Mouse (Mus musculus) hindbrain, embryonic 10.5 days (tissue): ENCODE data around the gene Zrsr2. TPM values are rescaled to one million over a fixed set of nuclear protein-coding genes. Genes with fewer than 3 reads are reported as not detected.

Experiments used
- DNase-seq: peaks from one replicate; pipeline ENCODE4 v3.0.0-alpha.2; 2017; ENCODE audit warnings: low spot score
- H3K27ac ChIP-seq: fragments of 300-500 bp; sonication (generic); 2 replicates; pipeline ENCODE4 v1.5.1; 2016; ENCODE audit warnings: mild to moderate bottlenecking, moderate library complexity
- H3K27me3 ChIP-seq: fragments of 300-500 bp; sonication (generic); 2 replicates; pipeline ENCODE4 v1.6.1; 2016; ENCODE audit warnings: mild to moderate bottlenecking; ENCODE audit not compliant: poor library complexity, insufficient read depth, severe bottlenecking
- H3K36me3 ChIP-seq: fragments of 300-500 bp; sonication (generic); 2 replicates; pipeline ENCODE4 v1.6.1; 2016; ENCODE audit warnings: mild to moderate bottlenecking, moderate library complexity
- H3K4me1 ChIP-seq: fragments of 300-500 bp; sonication (generic); replicated peaks from 2 replicates; pipeline ENCODE4 v1.6.1; 2016; ENCODE audit warnings: mild to moderate bottlenecking
- H3K4me3 ChIP-seq: fragments of 300-500 bp; sonication (generic); 2 replicates; pipeline ENCODE4 v1.5.1; 2016; ENCODE audit warnings: mild to moderate bottlenecking, moderate library complexity
- H3K9me3 ChIP-seq: fragments of 300-500 bp; sonication (generic); 2 replicates; pipeline ENCODE4 v1.6.1; 2016; ENCODE audit warnings: mild to moderate bottlenecking, moderate library complexity
- WGBS: fragments of 180-500 bp; shearing (Covaris S2); methylation state at CpG from one replicate; pipeline ENCODE4 v1.1.7; 2016; 5-methylcytosine and 5-hydroxymethylcytosine counted together
- polyA plus RNA-seq: library from polyadenylated mRNA; unstranded; fragments of >200 nt; fragmentation: Nextera tagmentation; extraction: Ambion mirVana; gene quantifications from 2 replicates; pipeline ENCODE4 v1.2.1, GENCODE M21; 2016

Zrsr2 gene
- polyA plus RNA-seq, result 53.7 and 61.9 TPM in 2 replicates

DNA sequence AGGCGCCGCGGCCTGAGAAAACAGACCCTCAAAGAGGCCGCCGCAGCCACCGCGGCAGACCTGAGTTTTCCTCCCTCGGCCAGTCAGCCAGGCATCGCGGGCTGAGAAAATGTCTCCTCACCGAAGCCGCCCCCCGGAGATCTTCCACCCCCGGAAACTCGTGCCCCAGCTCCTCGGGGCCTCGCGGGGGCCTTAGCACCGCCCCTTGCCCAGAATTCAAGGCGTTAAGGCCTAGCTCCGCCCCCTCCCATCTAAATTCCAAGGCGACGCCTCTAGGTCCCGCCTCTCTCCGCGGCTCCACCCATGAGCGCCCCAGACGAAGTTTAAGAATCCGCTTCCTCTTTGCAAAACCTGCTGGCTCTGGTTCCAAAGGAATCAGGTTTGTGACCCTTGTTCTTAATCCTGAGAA is at the start of gene Zrsr2:
Zrsr2 (minus strand) TSS at position 195 of the 409 bp plus-strand sequence.
- Histone ChIP-seq H3K9me3 (no peaks in the 10 kb centered on the region), H3K27me3 (peaks cover 35% of the 10 kb centered on the region), H3K4me1 (0 out of 2 replicates have a peak, but pooled peaks cover 9% of the 10 kb centered on the region), H3K27ac (peak within 1 kb of the TSS; percentile 94), H3K36me3 (peaks cover 33% of the 10 kb centered on the region), H3K4me3 (peak within 1 kb of the TSS; percentile 65)
- DNase-seq, result peak; percentile 85
- WGBS, result 18% methylated on average over 29 of the region's 29 CpGs

DNA sequence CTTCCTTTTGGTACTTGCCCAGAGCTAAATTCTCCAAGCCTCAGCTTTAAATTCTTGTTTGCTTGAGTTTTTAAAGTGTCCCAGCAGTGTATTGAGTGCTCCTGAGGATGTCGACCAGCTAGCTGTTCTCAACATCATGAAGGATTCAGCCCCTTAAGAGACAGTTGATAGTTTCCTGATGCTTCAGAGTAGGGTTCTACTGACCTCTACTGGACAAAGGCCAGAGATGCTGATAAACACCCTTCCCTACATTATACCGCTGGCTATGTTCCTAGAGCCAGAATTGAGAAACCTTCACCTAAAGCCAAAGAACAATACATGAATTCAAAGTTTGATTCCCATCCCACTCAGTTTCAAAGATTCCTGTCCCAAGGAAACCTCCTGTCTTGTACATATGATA is 46.3 kb upstream of the Zrsr2 start:
- H3K4me1 ChIP-seq, result no peaks in the 10 kb centered on the region
- no peak overlapping the region for H3K27ac ChIP-seq
- no peak for DNase-seq
- H3K9me3 ChIP-seq, result no peaks in the 10 kb centered on the region
- no peak overlapping the region for H3K4me3 ChIP-seq
- H3K36me3 ChIP-seq, result no peaks in the 10 kb centered on the region
- WGBS, result 31% methylated on average over 2 of the region's 2 CpGs
- H3K27me3 ChIP-seq, result peaks cover 26% of the 10 kb centered on the region

DNA sequence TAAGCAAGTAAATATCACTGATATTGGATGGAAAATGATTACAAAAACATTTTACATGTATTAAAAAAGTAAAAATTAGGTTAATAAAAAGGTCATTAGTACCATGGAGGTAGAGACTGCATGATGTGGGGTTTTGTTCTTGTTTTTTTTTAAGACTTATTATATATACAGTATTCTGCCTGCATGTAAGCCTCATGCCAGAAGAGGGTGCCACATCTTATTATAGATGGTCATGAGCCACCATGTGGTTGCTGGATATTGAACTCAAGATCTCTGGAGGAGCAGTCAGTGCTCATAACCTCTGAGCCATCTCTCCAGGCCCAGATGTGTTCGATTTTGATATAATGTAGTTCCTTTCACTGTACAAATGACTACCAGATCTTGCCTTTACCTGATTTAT is 41.4 kb upstream of the Zrsr2 start:
- H3K27me3 ChIP-seq, result peaks cover 31% of the 10 kb centered on the region
- H3K36me3 ChIP-seq, result no peaks in the 10 kb centered on the region
- H3K4me1 ChIP-seq, result no peaks in the 10 kb centered on the region
- H3K4me3 ChIP-seq, result no peak overlapping the region
- no peak overlapping the region for H3K27ac ChIP-seq
- 80% methylated on average over 1 of the region's 1 CpGs for WGBS
- H3K9me3 ChIP-seq, result no peaks in the 10 kb centered on the region
- DNase-seq, result no peak

DNA sequence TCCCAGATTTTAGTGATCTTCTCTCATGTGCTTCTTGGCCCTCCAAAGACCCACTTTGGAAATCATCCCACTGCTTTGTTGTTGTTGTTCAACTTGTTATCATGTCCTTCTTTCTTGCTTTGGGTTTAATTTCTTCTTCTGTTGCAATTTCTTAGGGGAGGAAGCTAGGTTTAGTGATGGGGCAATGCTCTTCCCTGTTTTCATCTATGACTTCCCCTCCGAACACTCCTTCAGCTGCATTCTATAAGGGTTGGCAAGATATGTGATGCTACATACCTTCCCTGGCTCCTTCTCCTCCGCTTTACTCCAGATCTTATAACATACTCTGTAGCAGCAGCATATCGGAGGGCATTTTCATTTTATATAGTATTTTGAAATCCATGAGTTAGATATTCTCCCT is 38.3 kb upstream of the Zrsr2 start:
- Histone ChIP-seq H3K27ac (no peak overlapping the region), H3K4me3 (no peak overlapping the region), H3K4me1 (no peaks in the 10 kb centered on the region), H3K36me3 (no peaks in the 10 kb centered on the region), H3K9me3 (no peaks in the 10 kb centered on the region), H3K27me3 (peaks cover 35% of the 10 kb centered on the region)
- WGBS, result 89% methylated on average over 3 of the region's 3 CpGs
- no peak for DNase-seq

DNA sequence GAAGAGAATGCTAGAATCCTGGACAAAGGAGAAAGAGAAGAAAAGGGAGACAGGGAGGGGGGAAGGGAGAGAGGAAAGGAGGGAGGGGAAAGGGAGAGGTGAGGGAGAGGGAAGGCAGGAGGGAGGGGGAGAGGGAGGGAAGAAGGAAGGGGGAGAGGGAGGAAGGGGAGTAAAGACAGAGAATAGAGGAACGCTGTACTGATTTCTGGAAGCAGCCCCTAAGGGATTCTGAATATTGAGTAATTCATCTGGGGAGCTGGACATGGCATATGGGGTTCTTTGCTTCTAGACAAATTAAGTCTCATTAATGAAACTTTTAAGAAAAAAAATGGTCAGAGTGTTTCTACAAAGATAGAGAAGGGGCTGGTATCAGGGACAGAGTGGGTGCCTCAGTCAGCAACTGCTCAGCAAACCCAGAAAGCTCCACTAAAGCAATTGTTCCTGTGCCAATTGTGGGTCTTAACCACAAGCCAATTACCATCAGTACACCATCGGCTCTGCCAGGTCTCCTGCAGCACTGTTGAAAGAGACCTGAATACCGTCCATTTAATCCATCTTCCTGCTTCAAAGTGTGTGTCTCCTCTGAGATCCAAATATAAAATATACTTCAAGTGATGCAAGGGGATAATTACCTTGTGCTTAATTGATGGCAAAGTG is 29.4 kb upstream of the Zrsr2 start:
- no peak for DNase-seq
- WGBS, result 72% methylated on average over 3 of the region's 3 CpGs

DNA sequence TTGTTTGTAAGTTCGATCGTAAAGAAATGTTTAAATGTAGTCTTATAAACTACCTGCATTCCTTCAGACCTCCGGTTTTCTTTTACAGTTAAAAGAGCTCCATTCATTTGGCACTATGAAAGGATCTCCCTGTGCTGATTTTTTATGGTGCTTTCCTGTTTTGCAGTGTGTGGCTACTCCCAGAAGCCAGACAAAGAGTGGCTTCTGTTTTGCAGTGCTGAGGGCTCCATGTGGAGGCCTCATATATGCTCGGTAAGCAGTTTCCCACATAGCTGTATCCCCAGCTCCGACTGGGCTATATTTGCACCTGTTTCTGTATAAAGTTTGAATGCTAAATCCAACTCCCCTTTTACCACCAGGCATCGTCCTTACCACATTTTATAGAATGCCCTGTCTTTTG is 23.7 kb upstream of the Zrsr2 start:
- peaks cover 24% of the 10 kb centered on the region for H3K27me3 ChIP-seq
- WGBS, result 88% methylated on average over 6 of the region's 6 CpGs
- no peak overlapping the region for H3K27ac ChIP-seq
- no peak overlapping the region for H3K4me3 ChIP-seq
- H3K4me1 ChIP-seq, result no peaks in the 10 kb centered on the region
- H3K36me3 ChIP-seq, result no peaks in the 10 kb centered on the region
- no peak for DNase-seq
- H3K9me3 ChIP-seq, result no peaks in the 10 kb centered on the region

More for the DNA sequence above, 29.4 kb upstream of the Zrsr2 start:
- no peak overlapping the region for H3K4me3 ChIP-seq
- peaks cover 25% of the 10 kb centered on the region for H3K27me3 ChIP-seq
- no peaks in the 10 kb centered on the region for H3K9me3 ChIP-seq
- H3K4me1 ChIP-seq, result no peaks in the 10 kb centered on the region
- no peak overlapping the region for H3K27ac ChIP-seq
- H3K36me3 ChIP-seq, result no peaks in the 10 kb centered on the region

DNA sequence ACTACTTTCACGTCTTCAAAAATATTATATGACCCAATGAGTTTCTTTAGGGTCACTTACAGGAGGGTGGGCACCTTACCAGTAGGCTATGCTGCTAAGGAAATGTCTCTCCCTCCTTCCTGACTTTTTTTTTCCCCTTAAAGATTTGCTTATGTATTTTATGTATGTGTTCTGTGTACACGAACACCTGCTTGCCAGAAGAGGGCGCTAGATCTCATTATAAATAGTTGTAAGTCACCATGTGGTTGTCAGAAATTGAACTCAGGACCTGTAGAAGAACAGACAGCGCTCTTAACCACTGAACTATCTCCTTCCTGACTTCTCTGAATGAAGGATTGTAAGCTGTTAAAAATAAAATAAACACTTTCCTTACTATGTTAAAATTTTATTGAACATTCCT is 23.0 kb upstream of the Zrsr2 start:
- peaks cover 18% of the 10 kb centered on the region for H3K27me3 ChIP-seq
- no peaks in the 10 kb centered on the region for H3K4me1 ChIP-seq
- 48% methylated on average over 4 of the region's 4 CpGs for WGBS
- no peak overlapping the region for H3K27ac ChIP-seq
- H3K36me3 ChIP-seq, result no peaks in the 10 kb centered on the region
- no peak overlapping the region for H3K4me3 ChIP-seq
- DNase-seq, result no peak
- no peaks in the 10 kb centered on the region for H3K9me3 ChIP-seq

DNA sequence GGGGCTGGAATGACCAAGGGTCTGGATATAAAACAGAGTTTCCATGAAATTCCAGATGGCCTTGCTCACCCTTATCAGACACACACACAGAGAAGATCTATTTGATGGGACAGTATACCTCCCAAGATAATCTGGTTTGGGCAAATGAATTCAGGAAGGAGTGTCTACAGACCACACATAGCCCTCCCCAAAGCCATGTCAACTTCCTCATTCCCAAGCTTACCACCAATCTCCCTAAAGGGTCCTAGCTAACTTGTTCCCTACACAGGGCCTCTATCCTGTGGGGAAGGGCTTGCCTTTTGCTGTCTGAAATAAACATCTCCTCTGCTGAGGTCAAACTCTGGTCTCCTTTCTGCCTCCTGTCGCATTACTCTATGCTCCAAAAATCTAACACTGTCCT is 22.6 kb upstream of the Zrsr2 start:
- Histone ChIP-seq H3K36me3 (no peaks in the 10 kb centered on the region), H3K27me3 (peaks cover 21% of the 10 kb centered on the region), H3K4me1 (no peaks in the 10 kb centered on the region), H3K4me3 (no peak overlapping the region), H3K27ac (no peak overlapping the region), H3K9me3 (no peaks in the 10 kb centered on the region)
- 100% methylated on average over 1 of the region's 1 CpGs for WGBS
- DNase-seq, result no peak

DNA sequence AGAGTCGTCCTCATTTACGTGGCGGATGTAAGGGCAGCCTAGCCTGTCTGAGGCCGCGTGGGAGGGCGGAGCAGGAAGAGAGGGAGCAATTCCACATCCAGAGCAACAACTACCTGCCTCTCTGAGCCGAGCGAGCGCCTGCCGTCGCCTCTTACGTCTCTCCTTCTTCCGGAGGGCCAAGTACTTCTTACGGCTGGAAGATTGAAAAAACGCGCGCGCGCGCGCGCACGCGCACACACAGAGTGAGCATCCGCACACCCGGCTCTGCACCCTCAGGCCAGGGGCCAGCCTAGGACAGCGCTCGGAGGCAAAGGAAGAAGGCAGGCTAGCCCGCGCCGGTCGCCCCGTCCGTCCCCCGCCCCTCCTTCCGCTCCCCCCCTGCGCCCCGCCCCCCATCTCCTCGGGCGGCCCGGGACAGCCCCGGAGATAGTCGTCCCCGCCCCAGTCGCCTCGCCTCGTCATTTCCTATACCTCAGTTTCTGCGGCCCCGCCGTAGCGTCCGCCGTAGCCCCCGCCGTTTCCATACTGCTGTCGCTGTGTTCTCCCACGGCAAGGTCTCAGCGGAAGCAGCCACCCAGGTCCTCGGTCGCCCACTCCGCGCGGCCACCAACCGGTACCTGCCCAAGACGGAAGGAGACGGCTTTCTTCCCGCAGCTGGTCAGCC is 526 bp downstream of the Zrsr2 start:
- DNase-seq, result peak; percentile 74
- 0 out of 2 replicates have a peak, but pooled peaks cover 9% of the 10 kb centered on the region for H3K4me1 ChIP-seq
- peaks cover 36% of the 10 kb centered on the region for H3K27me3 ChIP-seq
- WGBS, result 21% methylated on average over 64 of the region's 67 CpGs
- peak overlapping the region; percentile 94 for H3K27ac ChIP-seq
- peaks cover 39% of the 10 kb centered on the region for H3K36me3 ChIP-seq
- peak overlapping the region; percentile 65 for H3K4me3 ChIP-seq
- H3K9me3 ChIP-seq, result no peaks in the 10 kb centered on the region

DNA sequence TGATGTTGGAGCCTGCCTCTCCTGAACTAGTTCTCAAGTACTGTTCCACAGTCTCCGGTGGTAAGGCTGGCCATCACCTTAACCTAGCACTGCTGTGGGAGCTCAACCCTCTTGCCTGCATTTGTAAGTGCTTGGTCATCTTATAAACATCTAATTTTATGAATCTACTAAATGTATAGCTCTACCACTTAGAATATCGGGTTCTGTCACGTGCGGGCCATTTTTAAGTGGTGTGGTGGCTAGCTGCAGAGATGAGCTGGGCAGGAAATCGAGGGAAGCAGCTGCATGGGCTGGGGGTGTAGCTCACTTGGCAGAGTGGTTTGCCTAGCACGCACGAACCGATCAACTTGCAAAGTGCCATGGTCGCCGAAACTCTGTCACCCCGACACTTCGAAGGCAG is 1.1 kb downstream of the Zrsr2 start:
- 0 out of 2 replicates have a peak, but pooled peaks cover 9% of the 10 kb centered on the region for H3K4me1 ChIP-seq
- no peak for DNase-seq
- H3K27ac ChIP-seq, result peak overlapping the region; percentile 94
- WGBS, result 40% methylated on average over 12 of the region's 12 CpGs
- H3K9me3 ChIP-seq, result no peaks in the 10 kb centered on the region
- H3K4me3 ChIP-seq, result peak overlapping the region; percentile 65
- H3K27me3 ChIP-seq, result peaks cover 34% of the 10 kb centered on the region
- H3K36me3 ChIP-seq, result peaks cover 44% of the 10 kb centered on the region

DNA sequence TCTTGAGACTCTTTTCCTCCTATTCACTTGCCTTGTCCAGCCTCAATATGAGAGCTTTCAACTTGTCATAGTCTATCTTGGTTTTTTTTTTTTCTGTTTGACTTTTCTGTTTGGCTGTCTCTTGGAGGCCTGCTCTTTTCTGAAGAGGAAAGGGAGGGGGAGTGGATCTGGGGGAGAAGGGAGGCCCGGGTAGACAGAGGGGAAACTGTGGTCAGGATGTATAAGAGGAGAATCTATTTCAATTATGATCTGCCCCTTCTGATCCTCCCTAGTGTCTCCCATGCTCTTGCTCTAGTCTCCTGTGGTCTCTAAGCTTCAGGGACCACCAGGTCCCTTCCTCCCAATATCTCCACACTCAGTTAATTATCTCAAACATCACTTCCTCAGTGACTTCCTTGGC is 6.8 kb downstream of the Zrsr2 start:
- H3K9me3 ChIP-seq, result no peaks in the 10 kb centered on the region
- no peak overlapping the region for H3K27ac ChIP-seq
- no peaks in the 10 kb centered on the region for H3K4me1 ChIP-seq
- H3K36me3 ChIP-seq, result peaks cover 91% of the 10 kb centered on the region
- 83% methylated on average over 1 of the region's 1 CpGs for WGBS
- H3K4me3 ChIP-seq, result no peak overlapping the region
- no peak for DNase-seq
- H3K27me3 ChIP-seq, result peaks cover 8% of the 10 kb centered on the region; the same call in 1 of the 2 replicates

DNA sequence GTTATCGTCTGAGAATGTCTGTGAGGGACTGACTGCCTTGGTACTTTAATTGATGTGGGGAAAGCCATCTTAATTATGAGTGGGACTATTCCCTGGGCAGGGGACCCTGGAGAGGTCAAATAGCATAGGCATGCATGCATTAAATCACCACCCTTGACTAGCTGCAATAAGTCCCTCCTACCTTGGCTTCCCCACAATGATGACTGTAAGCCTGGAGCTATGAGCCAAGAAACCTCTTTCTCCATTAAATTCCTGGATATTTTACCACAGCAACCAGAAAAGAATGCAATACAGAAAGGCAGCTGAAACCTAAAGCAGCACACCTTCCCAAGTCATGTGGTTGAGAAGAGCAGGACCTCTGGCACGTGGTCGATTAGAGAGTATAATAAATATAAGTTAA is 14.1 kb downstream of the Zrsr2 start:
- Histone ChIP-seq H3K27ac (no peak overlapping the region), H3K36me3 (peaks cover 67% of the 10 kb centered on the region), H3K4me3 (no peak overlapping the region), H3K27me3 (peaks cover 8% of the 10 kb centered on the region), H3K9me3 (no peaks in the 10 kb centered on the region), H3K4me1 (no peaks in the 10 kb centered on the region)
- DNase-seq, result no peak
- WGBS, result 92% methylated on average over 3 of the region's 3 CpGs

DNA sequence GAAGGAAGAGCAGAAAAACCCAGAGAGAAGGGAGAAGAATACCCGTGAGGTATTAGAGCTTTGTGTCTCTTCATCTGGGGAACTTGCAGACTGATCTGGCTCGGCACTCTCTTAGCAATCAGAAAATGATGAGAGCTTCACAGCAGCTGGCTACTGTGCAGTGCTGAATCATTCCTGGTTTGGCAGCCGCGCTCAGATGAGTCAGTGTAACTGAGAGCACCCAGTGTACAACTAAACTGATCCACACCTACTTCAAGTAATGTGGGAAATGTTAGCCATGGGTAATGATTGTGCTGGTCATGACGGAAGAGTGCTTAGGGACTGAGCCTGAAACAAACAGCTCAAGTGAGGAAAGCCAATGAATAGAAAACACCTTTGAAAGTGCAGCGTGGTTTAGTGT is 19.9 kb downstream of the Zrsr2 start:
- H3K9me3 ChIP-seq, result no peaks in the 10 kb centered on the region
- H3K4me1 ChIP-seq, result no peaks in the 10 kb centered on the region
- H3K4me3 ChIP-seq, result no peak overlapping the region
- H3K36me3 ChIP-seq, result peaks cover 53% of the 10 kb centered on the region
- no peak overlapping the region for H3K27ac ChIP-seq
- H3K27me3 ChIP-seq, result peaks cover 18% of the 10 kb centered on the region
- no peak for DNase-seq
- WGBS, result 93% methylated on average over 6 of the region's 6 CpGs
